Mouse (Mus musculus): ENCODE measurements around the gene Tspyl3. TPM values are rescaled to one million over a fixed set of nuclear protein-coding genes. Genes with fewer than 3 reads are reported as not detected.

The Tspyl3 gene
- total and polyA plus RNA-seq, 3 experiments: 4.3 to 47.3 (median 9.8) TPM

- peaks cover 0 to 10% of the 10 kb centered on the region in 2 experiments; a peak in 3 of 4 replicates for H3K36me3 ChIP-seq (ENCODE audit: control insufficient read depth in 1 of 2, insufficient read depth in 2 of 2, low read length in 2 of 2)
- H3K79me2 ChIP-seq (ENCODE audit: control insufficient read depth, insufficient read depth, low read length, poor library complexity): no peaks in the 10 kb centered on the region
- peaks cover 9 to 21% of the 10 kb centered on the region in 2 experiments for H3K4me1 ChIP-seq (ENCODE audit: control insufficient read depth in 1 of 2, insufficient read depth in 2 of 2, low read length in 2 of 2)
- no peaks in the 10 kb centered on the region for H3K9me3 ChIP-seq (replicated peaks; ENCODE audit: insufficient read depth, low read length)
- TF ChIP-seq JUND (IDR thresholded peaks at IDR 0.05; ENCODE audit: low read depth, low read length) (no peak), EP300 (IDR thresholded peaks at IDR 0.05; ENCODE audit: low read depth in 1 of 2, low read length in 2 of 2) (no peak), BHLHE40 (IDR thresholded peaks at IDR 0.05; ENCODE audit: borderline replicate concordance, low read depth, low read length) (no peak), ELF1 (IDR thresholded peaks at IDR 0.05; ENCODE audit: low read depth, low read length) (no peak), KAT2A (conservative IDR thresholded peaks at IDR 0.05; ENCODE audit: low read depth, low read length) (no peak), NELFE (IDR thresholded peaks at IDR 0.05; ENCODE audit: low read depth, low read length) (no peak), RAD21 (IDR thresholded peaks at IDR 0.05; ENCODE audit: low read depth, low read length) (no peak), TAL1 (IDR thresholded peaks at IDR 0.05; ENCODE audit: low read length) (no peak), E2F4 (IDR thresholded peaks at IDR 0.05; ENCODE audit: borderline replicate concordance, low read depth, low read length) (no peak), GATA1 (IDR thresholded peaks at IDR 0.05; ENCODE audit: low read depth, low read length) (no peak), MXI1 (IDR thresholded peaks at IDR 0.05; ENCODE audit: low read depth, low read length) (no peak), MYB (IDR thresholded peaks at IDR 0.05; ENCODE audit: low read depth, low read length) (no peak), ZKSCAN1 (IDR thresholded peaks at IDR 0.05; ENCODE audit: low read depth, low read length) (no peak), GABPA (IDR thresholded peaks at IDR 0.05; ENCODE audit: low read depth, low read length) (no peak), HCFC1 (IDR thresholded peaks at IDR 0.05; ENCODE audit: low read depth, low read length) (no peak)
- no peak overlapping the region for H3K4me3 ChIP-seq (ENCODE audit: control insufficient read depth in 1 of 2, insufficient read depth in 1 of 2, low read depth in 2 of 2, low read length in 2 of 2)
- H3K9ac ChIP-seq (ENCODE audit: control insufficient read depth, low read depth, low read length, poor library complexity, severe bottlenecking): peak overlapping the region; percentile 16; the same call in 1 of the 2 replicates
- peak overlapping the region; percentile 12; the same call in 1 of the 2 replicates for H3K27ac ChIP-seq (ENCODE audit: control insufficient read depth, low read depth, low read length)
- no peaks in the 10 kb centered on the region for H3K27me3 ChIP-seq (ENCODE audit: control insufficient read depth in 1 of 2, insufficient read depth in 2 of 2, low read length in 2 of 2)
- no peak for DNase-seq (ENCODE audit: low read depth, low spot score)
Measured at GRCm38 (mm10) chr2:153209286-153209685, 16.0 kb downstream of the Tspyl3 start.

DNA sequence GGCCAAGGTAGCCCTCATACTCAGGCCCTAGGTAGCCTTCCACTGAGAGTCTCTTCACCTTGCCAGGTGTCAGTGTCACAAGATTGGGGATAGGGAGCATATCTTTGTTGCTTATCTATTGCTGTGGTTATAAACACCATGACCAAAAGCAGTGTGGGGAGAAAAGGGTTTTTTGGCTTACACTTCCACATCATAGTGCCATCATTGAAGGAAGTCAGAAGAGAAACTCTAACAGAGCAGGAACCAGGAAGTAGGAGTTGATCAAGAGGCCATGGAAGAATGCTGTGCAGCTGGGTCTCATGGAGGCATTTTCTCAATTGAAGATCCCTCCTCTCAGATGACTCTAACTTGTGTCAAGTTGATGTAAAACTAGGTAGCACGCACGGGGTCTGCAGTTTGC lies 17.1 kb downstream of the Tspyl3 start:
- peak; percentile 64 for DNase-seq (ENCODE audit: low read depth, low spot score)
- Histone ChIP-seq H3K79me2 (ENCODE audit: control insufficient read depth, insufficient read depth, low read length, poor library complexity) (no peaks in the 10 kb centered on the region), H3K9me3 (replicated peaks; ENCODE audit: insufficient read depth, low read length) (no peaks in the 10 kb centered on the region), H3K27ac (ENCODE audit: control insufficient read depth, low read depth, low read length) (peak overlapping the region; percentile 38), H3K27me3 (ENCODE audit: control insufficient read depth in 1 of 2, insufficient read depth in 2 of 2, low read length in 2 of 2) (no peaks in the 10 kb centered on the region), H3K4me1 (ENCODE audit: control insufficient read depth in 1 of 2, insufficient read depth in 2 of 2, low read length in 2 of 2) (peaks cover 7 to 16% of the 10 kb centered on the region in 2 experiments), H3K4me3 (ENCODE audit: control insufficient read depth in 1 of 2, insufficient read depth in 1 of 2, low read depth in 2 of 2, low read length in 2 of 2) (no peak overlapping the region), H3K36me3 (ENCODE audit: control insufficient read depth in 1 of 2, insufficient read depth in 2 of 2, low read length in 2 of 2) (peaks cover 0 to 8% of the 10 kb centered on the region in 2 experiments; a peak in 3 of 4 replicates), H3K9ac (ENCODE audit: control insufficient read depth, low read depth, low read length, poor library complexity, severe bottlenecking) (no peak overlapping the region)
- TF ChIP-seq SIN3A (IDR thresholded peaks at IDR 0.05; ENCODE audit: low read length) (0 out of 2 replicates have a peak, but pooled peaks have one; percentile 17), E2F4 (IDR thresholded peaks at IDR 0.05; ENCODE audit: borderline replicate concordance, low read depth, low read length) (no peak), ELF1 (IDR thresholded peaks at IDR 0.05; ENCODE audit: low read depth, low read length) (peak; percentile 75), MAZ (IDR thresholded peaks at IDR 0.05; ENCODE audit: low read depth, low read length) (no peak), ETS1 (IDR thresholded peaks at IDR 0.05; ENCODE audit: low read depth, low read length) (peak; percentile 38; the same call in 1 of the 2 replicates), GATA1 (IDR thresholded peaks at IDR 0.05; ENCODE audit: low read depth, low read length) (peak; percentile 56), RAD21 (IDR thresholded peaks at IDR 0.05; ENCODE audit: low read depth, low read length) (no peak), CHD1 (IDR thresholded peaks at IDR 0.05; ENCODE audit: low read depth, low read length) (no peak), HCFC1 (IDR thresholded peaks at IDR 0.05; ENCODE audit: low read depth, low read length) (0 out of 2 replicates have a peak, but pooled peaks have one; percentile 26), RCOR1 (IDR thresholded peaks at IDR 0.05; ENCODE audit: low read depth, low read length) (no peak), MEF2A (IDR thresholded peaks at IDR 0.05; ENCODE audit: extremely low read depth, insufficient replicate concordance, low read depth, low read length, poor library complexity, severe bottlenecking) (no peak), ZMIZ1 (IDR thresholded peaks at IDR 0.05; ENCODE audit: low read depth, low read length) (no peak), EP300 (IDR thresholded peaks at IDR 0.05; ENCODE audit: low read depth in 1 of 2, low read length in 2 of 2) (0 out of 4 replicates have a peak, but pooled peaks of 1 of the 2 experiments have one; percentile 12), ZNF384 (IDR thresholded peaks at IDR 0.05; ENCODE audit: low read depth, low read length) (no peak)
